Mouse (Mus musculus) E14TG2a.4 (cell line): ENCODE measurements around the gene Elovl5.

Source experiments
- CTCF ChIP-seq: conservative IDR thresholded peaks from 2 replicates; pipeline ENCODE4 v1.5.1; 2014; ENCODE audit warnings: low read length
- NANOG ChIP-seq: IDR thresholded peaks from 2 replicates; pipeline ENCODE4 v1.6.1; 2014; ENCODE audit warnings: borderline replicate concordance, low read length, mixed read lengths

GRCm38 (mm10) chr9:77937875-77938274, 20.7 kb downstream of the Elovl5 start:
- no peak for TF ChIP-seq CTCF
- TF ChIP-seq NANOG, result no peak
